ENCODE assay signal across 8 mouse cellular contexts in genomic region chr5:112876846-112877390, GRCm38 (mm10). TPM values are rescaled to one million over a fixed set of nuclear protein-coding genes. Genes with fewer than 3 reads are reported as not detected.
A peak's percentile ranks its signal among the peaks of the same experiment; 100 is the strongest.
DNase-seq lines count a peak whose midpoint lies in the region; ATAC-seq lines count a peak whose summit lies in the region.

No protein-coding gene starts in this region.

- ATAC-seq in hindbrain, embryonic 11.5 days (ENCODE audit: low FRiP score), result no peak
- ATAC-seq in hindbrain, embryonic 16.5 days, result no peak
- peak; percentile 42; the same call in 1 of the 2 replicates for ATAC-seq in monocyte, adult 5-6 weeks (replicated peaks; ENCODE audit: insufficient number of reproducible peaks, low FRiP score, low TSS enrichment, poor library complexity, severe bottlenecking)
- ATAC-seq in forebrain, embryonic 15.5 days (replicated peaks), result no peak

- no peaks in the 10 kb centered on the region for H3K4me1 ChIP-seq in hindbrain, embryonic 11.5 days (replicated peaks; ENCODE audit: control insufficient read depth, insufficient read depth, low read length)
- H3K4me1 ChIP-seq in hindbrain, embryonic 16.5 days (ENCODE audit: control insufficient read depth, insufficient read depth, low read depth, low read length), result no peaks in the 10 kb centered on the region
- no peaks in the 10 kb centered on the region for H3K4me1 ChIP-seq in forebrain, embryonic 15.5 days

- no peak overlapping the region for H3K9ac ChIP-seq in hindbrain, embryonic 11.5 days (ENCODE audit: low read depth, low read length)
- no peak overlapping the region for H3K9ac ChIP-seq in hindbrain, embryonic 16.5 days (ENCODE audit: low read depth, low read length)
- H3K9ac ChIP-seq in forebrain, embryonic 15.5 days (replicated peaks), result no peak overlapping the region

- no peak overlapping the region for H3K27ac ChIP-seq in hindbrain, embryonic 11.5 days (ENCODE audit: low read depth, low read length)
- no peak overlapping the region for H3K27ac ChIP-seq in hindbrain, embryonic 16.5 days (ENCODE audit: low read depth, low read length)
- H3K27ac ChIP-seq in forebrain, embryonic 15.5 days (replicated peaks), result no peak overlapping the region

- H3K4me2 ChIP-seq in hindbrain, embryonic 11.5 days (replicated peaks; ENCODE audit: low read depth, low read length), result no peak overlapping the region
- H3K4me2 ChIP-seq in hindbrain, embryonic 16.5 days (ENCODE audit: low read length), result no peak overlapping the region
- no peak overlapping the region for H3K4me2 ChIP-seq in forebrain, embryonic 15.5 days (replicated peaks)

- 44% methylated on average over 4 of the region's 4 CpGs for WGBS in hindbrain, embryonic 11.5 days
- 36% methylated on average over 4 of the region's 4 CpGs for WGBS in hindbrain, embryonic 16.5 days
- 29% methylated on average over 4 of the region's 4 CpGs for WGBS in forebrain, embryonic 15.5 days

- H3K4me3 ChIP-seq in hindbrain, embryonic 11.5 days (ENCODE audit: low read depth, low read length), result no peak overlapping the region
- no peak overlapping the region for H3K4me3 ChIP-seq in hindbrain, embryonic 16.5 days (ENCODE audit: low read length)
- no peak overlapping the region for H3K4me3 ChIP-seq in forebrain, embryonic 15.5 days

- no peaks in the 10 kb centered on the region for H3K9me3 ChIP-seq in hindbrain, embryonic 11.5 days (ENCODE audit: control insufficient read depth, low read length)
- no peaks in the 10 kb centered on the region for H3K9me3 ChIP-seq in hindbrain, embryonic 16.5 days (ENCODE audit: control insufficient read depth, low read length)
- no peaks in the 10 kb centered on the region for H3K9me3 ChIP-seq in forebrain, embryonic 15.5 days

- peak; percentile 71 for DNase-seq in hindbrain, embryonic 11.5 days (ENCODE audit: low spot score)
- peak; percentile 14 for DNase-seq in 416B (ENCODE audit: low read depth)
- DNase-seq in adrenal gland, postnatal 10 days, result peak; percentile 70
- peak; percentile 36 for DNase-seq in embryo, embryonic 11.5 days (ENCODE audit: low read depth, low spot score)
- DNase-seq in layer of hippocampus, postnatal 14 days (ENCODE audit: low spot score in 2 of 2), result peak; percentile 65 to 78

- no peaks in the 10 kb centered on the region for H3K36me3 ChIP-seq in hindbrain, embryonic 11.5 days (ENCODE audit: control insufficient read depth, insufficient read depth, low read length)
- no peaks in the 10 kb centered on the region for H3K36me3 ChIP-seq in hindbrain, embryonic 16.5 days (ENCODE audit: control insufficient read depth, insufficient read depth, low read length)
- no peaks in the 10 kb centered on the region for H3K36me3 ChIP-seq in forebrain, embryonic 15.5 days

- peaks cover 2% of the 10 kb centered on the region; the same call in 1 of the 2 replicates for H3K27me3 ChIP-seq in hindbrain, embryonic 11.5 days (ENCODE audit: control insufficient read depth, insufficient read depth, low read length)
- no peaks in the 10 kb centered on the region for H3K27me3 ChIP-seq in hindbrain, embryonic 16.5 days (replicated peaks; ENCODE audit: control insufficient read depth, insufficient read depth, low read length)
- no peaks in the 10 kb centered on the region for H3K27me3 ChIP-seq in forebrain, embryonic 15.5 days

RNA-seq across cellular contexts. Expression of gene Myo18b, which starts 19.2 kb away (rescaled TPM):
- 0.60 and 0.68 TPM in 2 replicates for polyA plus RNA-seq in hindbrain, embryonic 11.5 days (2014; fragmentation: Nextera tagmentation; extraction: Ambion mirVana)
- polyA plus RNA-seq in hindbrain, embryonic 16.5 days (2015; fragmentation: Nextera tagmentation; extraction: Ambion mirVana), result 1.2 TPM in 2 replicates
- total RNA-seq in adrenal gland, postnatal 10 days (2021), result 10 to 100 TPM in 1 of 2 experiments, 1 to 10 TPM in 1; 6.4 to 20.1 TPM
- 1 to 10 TPM; 2.2 to 2.6 TPM for total RNA-seq in layer of hippocampus, postnatal 14 days (2021)
- 0.19 TPM in 1 of 3 replicates, not detected in the others for total RNA-seq in monocyte, adult 5-6 weeks (2017)
- polyA plus RNA-seq in forebrain, embryonic 15.5 days (2015; fragmentation: Nextera tagmentation; extraction: Ambion mirVana), result 0.82 and 1.2 TPM in 2 replicates

Comparison
In these comparisons a context has a peak if more than half of its experiments do, and no peak if none do; other contexts are left out.
1. DNase-seq: peak in every context shown above with its lines; median percentile 72 in layer of hippocampus, postnatal 14 days; 71 in hindbrain, embryonic 11.5 days; 70 in adrenal gland, postnatal 10 days; 36 in embryo, embryonic 11.5 days; 14 in 416B.